Mouse (Mus musculus): ENCODE results near the gene Tjp1. TPM values are rescaled to one million over a fixed set of nuclear protein-coding genes. Genes with fewer than 3 reads are reported as not detected.
A peak's percentile ranks its signal among the peaks of the same experiment; 100 is the strongest.

Tjp1 gene
- polyA plus RNA-seq, 1 experiment from 2014 or later: 19.7 TPM

DNA sequence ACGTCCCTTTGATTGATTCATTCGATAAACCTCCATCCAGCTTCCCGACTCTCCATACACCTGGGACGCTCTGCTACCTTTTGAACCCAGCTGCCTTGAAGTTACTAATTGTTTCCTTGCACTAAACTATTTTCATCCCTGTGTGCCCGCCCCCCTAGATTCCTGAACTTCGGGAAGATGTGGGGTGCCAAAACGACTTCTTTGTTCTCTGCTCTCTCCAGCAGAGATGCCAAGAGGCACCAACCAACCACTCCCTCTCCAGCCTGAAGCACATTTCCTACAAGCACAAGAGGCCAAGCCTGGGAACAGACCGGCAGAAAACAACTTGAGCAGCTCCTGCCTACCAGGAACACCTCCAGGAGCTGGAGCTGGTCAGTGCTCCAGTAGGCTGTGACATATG lies 57.4 kb downstream of the Tjp1 start:
- Histone ChIP-seq H3K4me1 (ENCODE audit: control insufficient read depth, insufficient read depth, low read length) (peaks cover 25% of the 10 kb centered on the region), H3K27me3 (ENCODE audit: control insufficient read depth, insufficient read depth, low read length) (no peaks in the 10 kb centered on the region), H3K27ac (ENCODE audit: low read length) (no peak overlapping the region), H3K4me3 (ENCODE audit: low read length) (no peak overlapping the region), H3K9me3 (replicated peaks; ENCODE audit: control insufficient read depth, low read length) (0 out of 2 replicates have a peak, but pooled peaks cover 2% of the 10 kb centered on the region), H3K9ac (ENCODE audit: low read length) (no peak overlapping the region), H3K36me3 (ENCODE audit: control insufficient read depth, insufficient read depth) (no peaks in the 10 kb centered on the region), H3K4me2 (ENCODE audit: low read depth, low read length) (no peak overlapping the region; the same call in 1 of the 2 replicates)
- ATAC-seq (replicated peaks; ENCODE audit: extremely low read depth, insufficient read depth, low FRiP score): no peak
- whole genome bisulfite sequencing: 34% methylated on average over 8 of the region's 8 CpGs

GRCm38 (mm10) chr7:65469666-65470065 lies 57.9 kb downstream of the Tjp1 start:
- no peaks in the 10 kb centered on the region for H3K27me3 ChIP-seq (ENCODE audit: control insufficient read depth, insufficient read depth, low read length)
- WGBS: 13% methylated on average over 6 of the region's 6 CpGs
- 0 out of 2 replicates have a peak, but pooled peaks cover 2% of the 10 kb centered on the region for H3K9me3 ChIP-seq (replicated peaks; ENCODE audit: control insufficient read depth, low read length)
- ATAC-seq (replicated peaks; ENCODE audit: extremely low read depth, insufficient read depth, low FRiP score): no peak
- no peak overlapping the region for H3K4me3 ChIP-seq (ENCODE audit: low read length)
- 0 out of 2 replicates have a peak overlapping the region, but pooled peaks have one; percentile 12 for H3K27ac ChIP-seq (ENCODE audit: low read length)
- H3K4me2 ChIP-seq (ENCODE audit: low read depth, low read length): no peak overlapping the region
- no peaks in the 10 kb centered on the region for H3K36me3 ChIP-seq (ENCODE audit: control insufficient read depth, insufficient read depth)
- peaks cover 25% of the 10 kb centered on the region for H3K4me1 ChIP-seq (ENCODE audit: control insufficient read depth, insufficient read depth, low read length)
- no peak overlapping the region for H3K9ac ChIP-seq (ENCODE audit: low read length)

DNA sequence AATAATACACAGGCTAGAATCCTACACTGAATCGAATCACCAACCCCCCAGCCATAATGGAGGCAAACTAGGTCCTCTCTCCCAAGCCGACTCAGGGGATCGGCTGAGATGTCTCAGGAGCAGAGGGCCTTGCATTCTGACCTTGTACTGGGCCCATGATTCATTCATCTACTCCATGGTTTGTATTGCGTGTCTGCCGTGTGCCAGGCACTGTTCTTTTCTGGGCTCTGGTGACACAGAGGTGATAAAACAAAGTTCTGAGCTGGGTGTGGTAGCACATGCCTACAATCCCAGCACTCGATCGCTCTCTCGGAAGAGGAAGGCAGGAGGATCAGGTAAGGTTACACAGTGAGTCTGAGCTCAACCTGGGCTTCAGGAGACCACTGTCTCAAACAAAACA lies 59.4 kb downstream of the Tjp1 start:
- H3K4me1 ChIP-seq (ENCODE audit: control insufficient read depth, insufficient read depth, low read length): peaks cover 25% of the 10 kb centered on the region
- 50% methylated on average over 8 of the region's 8 CpGs for WGBS
- H3K9ac ChIP-seq (ENCODE audit: low read length): no peak overlapping the region
- H3K4me2 ChIP-seq (ENCODE audit: low read depth, low read length): no peak overlapping the region
- H3K27me3 ChIP-seq (ENCODE audit: control insufficient read depth, insufficient read depth, low read length): no peaks in the 10 kb centered on the region
- no peak; the same call in 1 of the 2 replicates for ATAC-seq (replicated peaks; ENCODE audit: extremely low read depth, insufficient read depth, low FRiP score)
- no peak overlapping the region for H3K4me3 ChIP-seq (ENCODE audit: low read length)
- no peak overlapping the region for H3K27ac ChIP-seq (ENCODE audit: low read length)
- H3K9me3 ChIP-seq (replicated peaks; ENCODE audit: control insufficient read depth, low read length): 0 out of 2 replicates have a peak, but pooled peaks cover 2% of the 10 kb centered on the region
- no peaks in the 10 kb centered on the region for H3K36me3 ChIP-seq (ENCODE audit: control insufficient read depth, insufficient read depth)

GRCm38 (mm10) chr7:65467306-65468021 lies 60.1 kb downstream of the Tjp1 start:
- H3K36me3 ChIP-seq (ENCODE audit: control insufficient read depth, insufficient read depth): no peaks in the 10 kb centered on the region
- no peak overlapping the region for H3K4me2 ChIP-seq (ENCODE audit: low read depth, low read length)
- H3K4me1 ChIP-seq (ENCODE audit: control insufficient read depth, insufficient read depth, low read length): peaks cover 25% of the 10 kb centered on the region
- H3K9me3 ChIP-seq (replicated peaks; ENCODE audit: control insufficient read depth, low read length): 0 out of 2 replicates have a peak, but pooled peaks cover under 1% of the 10 kb centered on the region
- H3K4me3 ChIP-seq (ENCODE audit: low read length): no peak overlapping the region
- 66% methylated on average over 4 of the region's 4 CpGs for WGBS
- no peak overlapping the region for H3K9ac ChIP-seq (ENCODE audit: low read length)
- ATAC-seq (replicated peaks; ENCODE audit: extremely low read depth, insufficient read depth, low FRiP score): no peak
- no peak overlapping the region for H3K27ac ChIP-seq (ENCODE audit: low read length)
- H3K27me3 ChIP-seq (ENCODE audit: control insufficient read depth, insufficient read depth, low read length): no peaks in the 10 kb centered on the region

- no peak overlapping the region for H3K27ac ChIP-seq (ENCODE audit: low read length)
- WGBS: 37% methylated on average over 11 of the region's 11 CpGs
- ATAC-seq (replicated peaks; ENCODE audit: extremely low read depth, insufficient read depth, low FRiP score): no peak
Observed at GRCm38 (mm10) chr7:65466137-65466536, 61.4 kb downstream of the Tjp1 start.

DNA sequence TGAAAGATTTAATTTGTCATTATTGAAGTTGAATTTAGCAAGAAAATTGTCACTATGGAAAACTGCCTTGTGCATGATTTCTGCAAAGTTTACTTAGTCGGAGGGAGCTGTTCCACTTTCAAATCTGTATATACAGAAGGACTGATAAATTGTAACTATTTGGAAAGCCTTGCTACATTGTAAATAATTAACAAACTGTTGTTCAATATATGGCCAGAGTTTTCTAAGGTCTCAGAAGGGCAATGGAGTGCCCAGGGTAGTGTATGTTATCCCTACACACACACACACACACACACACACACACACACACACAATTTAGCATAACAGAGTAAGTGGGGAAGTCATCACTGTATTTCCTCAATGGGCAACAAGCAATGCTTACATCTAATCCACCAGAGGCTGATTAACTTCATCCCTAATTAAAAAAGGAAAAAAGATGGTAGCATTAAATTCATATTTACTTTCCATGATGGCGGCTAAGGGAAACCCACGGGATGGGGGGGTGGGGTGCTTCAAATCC lies 63.0 kb downstream of the Tjp1 start:
- ATAC-seq (replicated peaks; ENCODE audit: extremely low read depth, insufficient read depth, low FRiP score): no peak
- Histone ChIP-seq H3K27me3 (ENCODE audit: control insufficient read depth, insufficient read depth, low read length) (no peaks in the 10 kb centered on the region), H3K27ac (ENCODE audit: low read length) (no peak overlapping the region), H3K4me3 (ENCODE audit: low read length) (no peak overlapping the region), H3K4me1 (ENCODE audit: control insufficient read depth, insufficient read depth, low read length) (peaks cover 37% of the 10 kb centered on the region), H3K9ac (ENCODE audit: low read length) (no peak overlapping the region), H3K4me2 (ENCODE audit: low read depth, low read length) (no peak overlapping the region), H3K36me3 (ENCODE audit: control insufficient read depth, insufficient read depth) (no peaks in the 10 kb centered on the region), H3K9me3 (replicated peaks; ENCODE audit: control insufficient read depth, low read length) (no peaks in the 10 kb centered on the region)
- 79% methylated on average over 3 of the region's 3 CpGs for WGBS

More at GRCm38 (mm10) chr7:65466137-65466536, 61.4 kb downstream of the Tjp1 start:
- H3K4me2 ChIP-seq (ENCODE audit: low read depth, low read length): no peak overlapping the region
- no peaks in the 10 kb centered on the region for H3K27me3 ChIP-seq (ENCODE audit: control insufficient read depth, insufficient read depth, low read length)
- H3K9me3 ChIP-seq (replicated peaks; ENCODE audit: control insufficient read depth, low read length): no peaks in the 10 kb centered on the region
- H3K36me3 ChIP-seq (ENCODE audit: control insufficient read depth, insufficient read depth): no peaks in the 10 kb centered on the region
- H3K4me1 ChIP-seq (ENCODE audit: control insufficient read depth, insufficient read depth, low read length): peaks cover 32% of the 10 kb centered on the region
- H3K4me3 ChIP-seq (ENCODE audit: low read length): no peak overlapping the region
- 0 out of 2 replicates have a peak overlapping the region, but pooled peaks have one; percentile 34 for H3K9ac ChIP-seq (ENCODE audit: low read length)

- H3K4me2 ChIP-seq (ENCODE audit: low read depth, low read length): no peak overlapping the region
- WGBS: 75% methylated on average over 4 of the region's 4 CpGs
- no peak for ATAC-seq (replicated peaks; ENCODE audit: extremely low read depth, insufficient read depth, low FRiP score)
- no peak overlapping the region for H3K4me3 ChIP-seq (ENCODE audit: low read length)
- H3K27me3 ChIP-seq (ENCODE audit: control insufficient read depth, insufficient read depth, low read length): no peaks in the 10 kb centered on the region
- H3K9me3 ChIP-seq (replicated peaks; ENCODE audit: control insufficient read depth, low read length): no peaks in the 10 kb centered on the region
- peaks cover 45% of the 10 kb centered on the region for H3K4me1 ChIP-seq (ENCODE audit: control insufficient read depth, insufficient read depth, low read length)
- no peak overlapping the region for H3K27ac ChIP-seq (ENCODE audit: low read length)
- no peaks in the 10 kb centered on the region for H3K36me3 ChIP-seq (ENCODE audit: control insufficient read depth, insufficient read depth)
- H3K9ac ChIP-seq (ENCODE audit: low read length): no peak overlapping the region
Observed at GRCm38 (mm10) chr7:65463438-65463837, 64.1 kb downstream of the Tjp1 start.

GRCm38 (mm10) chr7:65461412-65461811 lies 66.2 kb downstream of the Tjp1 start:
- WGBS: 39% methylated on average over 1 of the region's 1 CpGs
- peak; percentile 81 for ATAC-seq (replicated peaks; ENCODE audit: extremely low read depth, insufficient read depth, low FRiP score)
- Histone ChIP-seq H3K4me1 (ENCODE audit: control insufficient read depth, insufficient read depth, low read length) (peaks cover 33% of the 10 kb centered on the region), H3K36me3 (ENCODE audit: control insufficient read depth, insufficient read depth) (no peaks in the 10 kb centered on the region), H3K4me2 (ENCODE audit: low read depth, low read length) (no peak overlapping the region), H3K9ac (ENCODE audit: low read length) (no peak overlapping the region), H3K27ac (ENCODE audit: low read length) (peak overlapping the region; percentile 78), H3K4me3 (ENCODE audit: low read length) (no peak overlapping the region), H3K9me3 (replicated peaks; ENCODE audit: control insufficient read depth, low read length) (no peaks in the 10 kb centered on the region), H3K27me3 (ENCODE audit: control insufficient read depth, insufficient read depth, low read length) (no peaks in the 10 kb centered on the region)

- Histone ChIP-seq H3K4me3 (ENCODE audit: low read length) (no peak overlapping the region), H3K4me1 (ENCODE audit: control insufficient read depth, insufficient read depth, low read length) (peaks cover 35% of the 10 kb centered on the region), H3K36me3 (ENCODE audit: control insufficient read depth, insufficient read depth) (no peaks in the 10 kb centered on the region), H3K4me2 (ENCODE audit: low read depth, low read length) (no peak overlapping the region), H3K9ac (ENCODE audit: low read length) (no peak overlapping the region), H3K9me3 (replicated peaks; ENCODE audit: control insufficient read depth, low read length) (no peaks in the 10 kb centered on the region), H3K27me3 (ENCODE audit: control insufficient read depth, insufficient read depth, low read length) (no peaks in the 10 kb centered on the region), H3K27ac (ENCODE audit: low read length) (no peak overlapping the region)
- WGBS: 75% methylated on average over 3 of the region's 3 CpGs
- no peak for ATAC-seq (replicated peaks; ENCODE audit: extremely low read depth, insufficient read depth, low FRiP score)
Observed at GRCm38 (mm10) chr7:65460196-65460595, 67.4 kb downstream of the Tjp1 start.
